Mouse (Mus musculus): ENCODE data around the gene Rnf5. TPM values are rescaled to one million over a fixed set of nuclear protein-coding genes. Genes with fewer than 3 reads are reported as not detected.

The Rnf5 gene
- polyA plus RNA-seq (2015; fragmentation: Nextera tagmentation; extraction: Ambion mirVana): 256 and 280 TPM in 2 replicates

- Histone ChIP-seq H3K36me3 (peaks cover 20% of the 10 kb centered on the region), H3K27me3 (replicated peaks) (no peaks in the 10 kb centered on the region), H3K4me2 (peak within 1 kb of the TSS; percentile 97), H3K27ac (replicated peaks) (peak within 1 kb of the TSS; percentile 92), H3K9me3 (replicated peaks) (no peaks in the 10 kb centered on the region), H3K4me3 (replicated peaks) (peak within 1 kb of the TSS; percentile 84), H3K4me1 (peaks cover 44% of the 10 kb centered on the region), H3K9ac (replicated peaks) (peak within 1 kb of the TSS; percentile 97)
- ATAC-seq (ENCODE audit: low FRiP score): peak; percentile 92
- under 1% methylated on average over 30 of the region's 30 CpGs for WGBS
These were observed at the start of gene Rnf5 for GRCm38 (mm10) chr17:34603375-34604060. Rnf5 (minus strand) TSS chr17:34603690.

DNA sequence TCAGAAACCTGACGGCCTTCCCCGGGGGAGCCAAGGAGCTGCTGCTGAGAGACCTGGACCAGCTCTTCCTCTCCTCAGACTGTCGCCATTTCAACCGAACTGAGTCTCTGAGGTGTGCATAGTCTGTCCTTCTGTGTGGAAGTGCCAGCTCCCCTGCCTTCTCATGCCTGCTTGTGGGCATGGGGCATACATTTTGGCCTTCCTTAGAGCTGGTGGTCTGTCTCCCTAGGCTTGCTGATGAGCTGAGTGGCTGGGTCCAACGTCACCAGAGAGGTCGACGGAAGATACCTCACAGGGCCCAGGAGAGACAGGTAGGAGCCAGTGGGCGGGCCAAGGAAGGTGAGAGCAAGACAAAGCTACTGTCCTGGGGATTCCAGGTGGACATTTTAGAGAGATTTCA lies 49.5 kb upstream of the Rnf5 start:
- no peaks in the 10 kb centered on the region for H3K27me3 ChIP-seq (replicated peaks)
- peaks cover 63% of the 10 kb centered on the region for H3K36me3 ChIP-seq

DNA sequence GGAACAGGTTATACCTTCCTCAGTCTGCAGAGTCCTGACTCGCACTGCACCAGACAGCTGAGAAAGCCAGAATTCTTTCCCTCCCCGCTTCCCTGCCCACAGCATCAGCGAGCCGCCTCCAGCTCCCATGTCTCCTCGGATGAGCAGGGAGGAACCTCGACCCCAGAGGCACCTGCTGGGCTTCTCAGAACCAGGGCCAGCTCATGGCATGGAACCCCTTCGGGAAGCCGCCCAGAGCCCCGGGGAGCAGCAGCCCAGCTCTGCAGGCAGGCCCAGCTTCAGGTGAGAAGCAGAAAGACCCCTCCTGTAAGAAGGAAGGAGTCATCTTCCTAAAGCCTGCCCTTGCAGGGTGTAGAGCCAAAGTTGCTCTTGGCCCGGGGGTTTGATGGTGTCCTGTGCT lies 49.1 kb upstream of the Rnf5 start:
- ATAC-seq (ENCODE audit: low FRiP score): no peak
- Histone ChIP-seq H3K4me2 (no peak overlapping the region), H3K27me3 (replicated peaks) (no peaks in the 10 kb centered on the region), H3K36me3 (peaks cover 63% of the 10 kb centered on the region), H3K9me3 (replicated peaks) (no peaks in the 10 kb centered on the region), H3K4me3 (replicated peaks) (no peak overlapping the region), H3K9ac (replicated peaks) (no peak overlapping the region), H3K4me1 (peaks cover 28% of the 10 kb centered on the region), H3K27ac (replicated peaks) (no peak overlapping the region)
- 93% methylated on average over 10 of the region's 10 CpGs for WGBS

More for the DNA sequence above, 49.5 kb upstream of the Rnf5 start:
- H3K4me3 ChIP-seq (replicated peaks): no peak overlapping the region
- 94% methylated on average over 8 of the region's 8 CpGs for WGBS
- no peak overlapping the region for H3K27ac ChIP-seq (replicated peaks)
- peaks cover 24% of the 10 kb centered on the region for H3K4me1 ChIP-seq
- no peak overlapping the region for H3K4me2 ChIP-seq
- ATAC-seq (ENCODE audit: low FRiP score): no peak
- no peak overlapping the region for H3K9ac ChIP-seq (replicated peaks)
- no peaks in the 10 kb centered on the region for H3K9me3 ChIP-seq (replicated peaks)

GRCm38 (mm10) chr17:34651507-34652221 lies 48.2 kb upstream of the Rnf5 start:
- ATAC-seq (ENCODE audit: low FRiP score): no peak
- H3K27me3 ChIP-seq (replicated peaks): no peaks in the 10 kb centered on the region

DNA sequence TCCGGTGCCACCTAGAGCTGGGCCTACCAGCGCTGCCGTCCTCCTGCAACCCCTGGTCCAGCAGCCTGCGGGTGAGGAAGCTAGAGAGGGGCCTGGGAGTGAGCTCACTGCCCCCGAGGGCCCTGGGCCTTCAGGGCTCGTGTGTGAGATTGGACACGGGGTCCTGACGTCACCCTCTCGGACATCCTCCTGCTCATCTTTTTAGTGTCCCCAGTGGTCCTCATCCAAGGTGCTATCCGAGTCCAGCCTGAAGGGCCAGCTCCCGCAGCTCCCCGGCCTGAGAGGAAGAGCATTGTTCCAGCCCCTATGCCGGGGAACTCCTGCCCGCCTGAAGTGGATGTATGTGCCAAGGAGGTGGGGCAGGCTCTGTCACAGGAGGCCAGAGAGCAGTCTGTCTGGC lies 47.3 kb upstream of the Rnf5 start:
- no peaks in the 10 kb centered on the region for H3K27me3 ChIP-seq (replicated peaks)
- no peak overlapping the region for H3K9ac ChIP-seq (replicated peaks)
- no peaks in the 10 kb centered on the region for H3K9me3 ChIP-seq (replicated peaks)
- H3K4me3 ChIP-seq (replicated peaks): no peak overlapping the region
- no peak overlapping the region for H3K27ac ChIP-seq (replicated peaks)
- H3K4me1 ChIP-seq: peaks cover 34% of the 10 kb centered on the region
- 95% methylated on average over 14 of the region's 14 CpGs for WGBS
- ATAC-seq (ENCODE audit: low FRiP score): no peak
- no peak overlapping the region for H3K4me2 ChIP-seq
- peaks cover 63% of the 10 kb centered on the region for H3K36me3 ChIP-seq

More at GRCm38 (mm10) chr17:34651507-34652221, 48.2 kb upstream of the Rnf5 start:
- H3K4me1 ChIP-seq: peaks cover 31% of the 10 kb centered on the region
- 50% methylated on average over 19 of the region's 19 CpGs for WGBS
- no peak overlapping the region for H3K27ac ChIP-seq (replicated peaks)
- no peaks in the 10 kb centered on the region for H3K9me3 ChIP-seq (replicated peaks)
- peaks cover 63% of the 10 kb centered on the region for H3K36me3 ChIP-seq
- H3K9ac ChIP-seq (replicated peaks): no peak overlapping the region
- H3K4me3 ChIP-seq (replicated peaks): no peak overlapping the region
- H3K4me2 ChIP-seq: no peak overlapping the region

GRCm38 (mm10) chr17:34649106-34649864 lies 45.8 kb upstream of the Rnf5 start:
- Histone ChIP-seq H3K4me2 (no peak overlapping the region), H3K27ac (replicated peaks) (no peak overlapping the region), H3K4me3 (replicated peaks) (no peak overlapping the region), H3K36me3 (peaks cover 53% of the 10 kb centered on the region), H3K27me3 (replicated peaks) (no peaks in the 10 kb centered on the region), H3K9ac (replicated peaks) (no peak overlapping the region), H3K9me3 (replicated peaks) (no peaks in the 10 kb centered on the region), H3K4me1 (peaks cover 38% of the 10 kb centered on the region)
- 91% methylated on average over 18 of the region's 18 CpGs for WGBS
- no peak for ATAC-seq (ENCODE audit: low FRiP score)

DNA sequence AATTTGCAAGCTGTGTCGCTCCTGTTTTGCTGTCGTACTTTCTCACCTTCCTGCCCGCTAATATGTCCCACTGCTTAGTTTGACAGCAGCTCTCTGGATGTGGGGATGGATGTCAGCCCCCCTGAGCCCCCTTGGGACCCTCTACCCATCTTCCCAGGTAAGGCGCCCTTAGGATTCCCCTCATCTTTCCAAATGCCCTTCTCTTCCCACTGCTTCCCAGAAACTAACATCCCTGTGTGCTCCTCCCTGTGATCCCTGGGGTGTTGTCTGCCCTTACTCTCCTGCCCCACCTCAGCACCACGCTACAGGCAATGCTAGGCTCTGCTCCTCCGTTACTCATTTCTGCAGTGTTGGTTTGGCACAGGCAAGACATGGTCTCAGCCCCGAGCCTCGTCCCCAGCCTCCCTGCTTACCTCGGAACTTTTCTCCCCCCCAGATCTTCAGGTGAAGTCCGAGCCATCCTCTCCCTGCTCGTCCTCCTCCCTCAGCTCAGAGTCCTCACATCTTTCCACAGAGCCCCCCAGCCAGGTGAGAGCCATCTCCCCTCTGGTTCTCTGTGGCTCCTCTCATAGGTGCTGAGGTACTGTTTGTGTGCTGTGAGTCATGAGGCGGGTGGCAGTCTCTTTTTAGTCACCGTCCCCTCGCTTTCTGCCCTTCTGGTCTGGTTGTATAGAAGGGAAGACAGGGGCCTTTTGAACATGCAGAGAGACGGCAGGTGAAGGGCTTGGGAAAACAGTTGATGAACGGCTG lies 44.8 kb upstream of the Rnf5 start:
- H3K9me3 ChIP-seq (replicated peaks): no peaks in the 10 kb centered on the region
- ATAC-seq (ENCODE audit: low FRiP score): no peak
- peak overlapping the region; percentile 89 for H3K4me2 ChIP-seq
- peak overlapping the region; percentile 76 for H3K4me3 ChIP-seq (replicated peaks)
- peaks cover 45% of the 10 kb centered on the region for H3K36me3 ChIP-seq
- 0 out of 2 replicates have a peak overlapping the region, but pooled peaks have one; percentile 85 for H3K9ac ChIP-seq (replicated peaks)
- H3K4me1 ChIP-seq: peaks cover 39% of the 10 kb centered on the region
- H3K27me3 ChIP-seq (replicated peaks): no peaks in the 10 kb centered on the region
- WGBS: 90% methylated on average over 16 of the region's 16 CpGs
- no peak overlapping the region for H3K27ac ChIP-seq (replicated peaks)

GRCm38 (mm10) chr17:34646906-34647787 lies 43.7 kb upstream of the Rnf5 start, which contains the start of gene Atf6b:
Atf6b (plus strand) TSS chr17:34647146.
- WGBS: under 1% methylated on average over 56 of the region's 66 CpGs
- ATAC-seq (ENCODE audit: low FRiP score): peak; percentile 95

GRCm38 (mm10) chr17:34645831-34646511 lies 42.5 kb upstream of the Rnf5 start:
- H3K4me3 ChIP-seq (replicated peaks): peak overlapping the region; percentile 76
- WGBS: 78% methylated on average over 30 of the region's 30 CpGs
- H3K36me3 ChIP-seq: peaks cover 22% of the 10 kb centered on the region
- H3K9ac ChIP-seq (replicated peaks): no peak overlapping the region
- 0 out of 2 replicates have a peak overlapping the region, but pooled peaks have one; percentile 28 for H3K27ac ChIP-seq (replicated peaks)
- no peaks in the 10 kb centered on the region for H3K9me3 ChIP-seq (replicated peaks)
- peaks cover 44% of the 10 kb centered on the region for H3K4me1 ChIP-seq
- no peaks in the 10 kb centered on the region for H3K27me3 ChIP-seq (replicated peaks)
- H3K4me2 ChIP-seq: peak overlapping the region; percentile 89
- ATAC-seq (ENCODE audit: low FRiP score): no peak

More at GRCm38 (mm10) chr17:34646906-34647787, 43.7 kb upstream of the Rnf5 start, which contains the start of gene Atf6b:
- Histone ChIP-seq H3K9me3 (replicated peaks) (no peaks in the 10 kb centered on the region), H3K36me3 (peaks cover 34% of the 10 kb centered on the region), H3K4me1 (peaks cover 39% of the 10 kb centered on the region), H3K9ac (replicated peaks) (peak within 1 kb of the TSS; percentile 85), H3K27ac (replicated peaks) (peak within 1 kb of the TSS; percentile 81), H3K4me3 (replicated peaks) (peak within 1 kb of the TSS; percentile 76), H3K4me2 (peak within 1 kb of the TSS; percentile 89), H3K27me3 (replicated peaks) (no peaks in the 10 kb centered on the region)
